Mouse (Mus musculus) frontal cortex, adult 2 months (tissue): ENCODE data around the gene Dnajc7. TPM values are rescaled to one million over a fixed set of nuclear protein-coding genes. Genes with fewer than 3 reads are reported as not detected.
A peak's percentile ranks its signal among the peaks of the same experiment; 100 is the strongest.
"Not testable (repeated sequence)": the region's sequence is repeated elsewhere in the genome, so short reads cannot be mapped to it uniquely, and the experiment has no call there.

Source experiments
- DNase-seq, 2 experiments: peaks; one replicate each; pipeline ENCODE4 v3.0.0; 2022; ENCODE audit warnings: low spot score in 1 of 2; ENCODE audit errors: extremely low spot score in 1 of 2
- polyA plus RNA-seq: library from polyadenylated mRNA; depleted of rRNA; stranded (reverse); fragments of >200 nt; gene quantifications from 2 replicates; pipeline ENCODE4 v1.2.3, GENCODE M21; 2012

The Dnajc7 gene
- polyA plus RNA-seq, 1 experiment: 224 TPM

- no peak for DNase-seq
Measured at GRCm38 (mm10) chr11:100582836-100583235, 37.1 kb downstream of the Dnajc7 start.

- not testable (repeated sequence) for DNase-seq
Measured at GRCm38 (mm10) chr11:100582413-100582812, 37.6 kb downstream of the Dnajc7 start.

- peak; percentile 52 to 57 for DNase-seq
Measured at GRCm38 (mm10) chr11:100581756-100582155, 38.2 kb downstream of the Dnajc7 start.

GRCm38 (mm10) chr11:100580275-100580674 is 39.7 kb downstream of the Dnajc7 start:
- no peak for DNase-seq

- DNase-seq: no peak
Measured at GRCm38 (mm10) chr11:100579116-100579799, 40.7 kb downstream of the Dnajc7 start.

GRCm38 (mm10) chr11:100577852-100578599 is 41.9 kb downstream of the Dnajc7 start:
- DNase-seq: no peak

- no peak for DNase-seq
Measured at GRCm38 (mm10) chr11:100576256-100576655, 43.7 kb downstream of the Dnajc7 start.

- peak; percentile 57 to 70 for DNase-seq
Measured at GRCm38 (mm10) chr11:100575484-100575855, 44.5 kb downstream of the Dnajc7 start.

- DNase-seq: peak in 1 of 2 experiments; percentile 66
Measured at GRCm38 (mm10) chr11:100574708-100575483, 45.1 kb downstream of the Dnajc7 start, which contains the start of gene Cnp. TSS of gene Cnp (plus strand) at chr11:100574904.

GRCm38 (mm10) chr11:100574188-100574587 is 45.8 kb downstream of the Dnajc7 start:
- DNase-seq: no peak

GRCm38 (mm10) chr11:100571202-100571567 is 48.8 kb downstream of the Dnajc7 start:
- peak; percentile 50 to 68 for DNase-seq

GRCm38 (mm10) chr11:100570430-100571201 is 49.4 kb downstream of the Dnajc7 start:
- DNase-seq: peak; percentile 65 to 95

- DNase-seq: no peak
Measured at GRCm38 (mm10) chr11:100569789-100570188, 50.2 kb downstream of the Dnajc7 start.

GRCm38 (mm10) chr11:100568692-100569091 is 51.3 kb downstream of the Dnajc7 start:
- DNase-seq: no peak

GRCm38 (mm10) chr11:100567815-100568245 is 52.1 kb downstream of the Dnajc7 start:
- DNase-seq: no peak

GRCm38 (mm10) chr11:100567229-100567628 is 52.7 kb downstream of the Dnajc7 start:
- no peak for DNase-seq

GRCm38 (mm10) chr11:100564703-100565102 is 55.3 kb downstream of the Dnajc7 start:
- no peak for DNase-seq

- peak; percentile 81 to 82 for DNase-seq
Measured at GRCm38 (mm10) chr11:100564297-100564696, 55.7 kb downstream of the Dnajc7 start.

- DNase-seq: no peak
Measured at GRCm38 (mm10) chr11:100561748-100562147, 58.2 kb downstream of the Dnajc7 start.

- no peak for DNase-seq
Measured at GRCm38 (mm10) chr11:100559476-100559875, 60.5 kb downstream of the Dnajc7 start.
